In genomic region chr10:42715366-42716035, GRCm38 (mm10) we compare ENCODE assay signal across 7 mouse cellular contexts.
DNase-seq lines count a peak whose midpoint lies in the region.

No protein-coding gene starts in this region.

- peak; percentile 76 for DNase-seq in ZHBTc4 (ENCODE audit: low read depth, low spot score)
- peak; percentile 29 for DNase-seq in embryo, embryonic 9.5 days (ENCODE audit: extremely low spot score)
- DNase-seq in kidney, adult 11 months: peak; percentile 11
- DNase-seq in lung, postnatal 10 days: peak; percentile 5
- DNase-seq in thymus, postnatal 4 days: no peak
- DNase-seq in cerebellum, adult 18-20 months: no peak
- DNase-seq in left cerebral cortex, adult 11 months (ENCODE audit: low spot score): no peak

Comparison
In these comparisons a context has a peak if more than half of its experiments do, and no peak if none do; other contexts are left out.
1. DNase-seq: peak in ZHBTc4 (single experiment), embryo, embryonic 9.5 days (single experiment), kidney, adult 11 months (single experiment) and lung, postnatal 10 days (single experiment); none in thymus, postnatal 4 days (single experiment), cerebellum, adult 18-20 months (0 of 2) and left cerebral cortex, adult 11 months (single experiment).